In genomic region chr7:26781767-26782131, GRCm38 (mm10) we compare ENCODE assay signal across 22 mouse cellular contexts. TPM values are rescaled to one million over a fixed set of nuclear protein-coding genes. Genes with fewer than 3 reads are reported as not detected.
DNase-seq lines count a peak whose midpoint lies in the region; ATAC-seq and TF ChIP-seq lines count a peak whose summit lies in the region.
"Had no signal": no experiment of that assay in that cellular context is flagged by ENCODE, and none has a peak within 500 bp of the region (broad histone marks: within the 10 kb centered on the region; RNA-seq: fewer than 3 reads in every experiment).

No protein-coding gene starts in this region.

- no peak overlapping the region for H3K9ac ChIP-seq in hindbrain, embryonic 11.5 days (ENCODE audit: low read depth, low read length)
- no peak overlapping the region for H3K9ac ChIP-seq in hindbrain, embryonic 13.5 days
- H3K9ac ChIP-seq in liver, adult 2 months (ENCODE audit: low read depth, low read length), result no peak overlapping the region; the same call in 1 of the 2 replicates
- no peak overlapping the region for H3K9ac ChIP-seq in stomach, embryonic 15.5 days
- H3K9ac ChIP-seq: heart, embryonic 12.5 days; lung, embryonic 15.5 days had no signal

- TF ChIP-seq POLR2A in liver, adult 2 months (IDR thresholded peaks at IDR 0.05; ENCODE audit: extremely low read depth, insufficient read depth, low read length), result no peak

- no peak overlapping the region for H3K4me2 ChIP-seq in hindbrain, embryonic 11.5 days (replicated peaks; ENCODE audit: low read depth, low read length)
- H3K4me2 ChIP-seq in hindbrain, embryonic 13.5 days, result no peak overlapping the region
- H3K4me2 ChIP-seq in stomach, embryonic 15.5 days, result no peak overlapping the region
- H3K4me2 ChIP-seq: heart, embryonic 12.5 days; lung, embryonic 15.5 days had no signal

- no peaks in the 10 kb centered on the region for H3K4me1 ChIP-seq in hindbrain, embryonic 11.5 days (replicated peaks; ENCODE audit: control insufficient read depth, insufficient read depth, low read length)
- no peaks in the 10 kb centered on the region for H3K4me1 ChIP-seq in hindbrain, embryonic 13.5 days (replicated peaks)
- peaks cover 11% of the 10 kb centered on the region for H3K4me1 ChIP-seq in liver, adult 2 months (ENCODE audit: control insufficient read depth, insufficient read depth, low read length)
- no peaks in the 10 kb centered on the region for H3K4me1 ChIP-seq in stomach, embryonic 15.5 days
- H3K4me1 ChIP-seq: heart, embryonic 12.5 days; limb, embryonic 10.5 days; lung, embryonic 15.5 days had no signal

- no peak overlapping the region for H3K27ac ChIP-seq in hindbrain, embryonic 11.5 days (ENCODE audit: low read depth, low read length)
- no peak overlapping the region for H3K27ac ChIP-seq in hindbrain, embryonic 13.5 days
- no peak overlapping the region; the same call in 1 of the 2 replicates for H3K27ac ChIP-seq in liver, adult 2 months (replicated peaks; ENCODE audit: insufficient read depth, low read depth, low read length)
- H3K27ac ChIP-seq in stomach, embryonic 15.5 days, result peak overlapping the region; percentile 48; the same call in 1 of the 2 replicates
- H3K27ac ChIP-seq in left cerebral cortex, adult 2 months, result no peak overlapping the region
- H3K27ac ChIP-seq: limb, embryonic 10.5 days; lung, embryonic 15.5 days had no signal

- WGBS in hindbrain, embryonic 11.5 days, result 24% methylated on average over 7 of the region's 8 CpGs
- 37% methylated on average over 8 of the region's 8 CpGs for WGBS in hindbrain, embryonic 13.5 days
- 19% methylated on average over 8 of the region's 8 CpGs for WGBS in liver, adult 2 months
- WGBS in stomach, embryonic 15.5 days, result 37% methylated on average over 7 of the region's 8 CpGs

- no peak for ATAC-seq in hindbrain, embryonic 11.5 days (ENCODE audit: low FRiP score)
- ATAC-seq in hindbrain, embryonic 13.5 days (ENCODE audit: low FRiP score), result no peak
- ATAC-seq in stomach, embryonic 15.5 days (ENCODE audit: insufficient read depth, low FRiP score, low read depth), result peak; percentile 65; the same call in 1 of the 2 replicates

- intact Hi-C loops in left cerebral cortex, adult 2 months (cut with DNase I), result no loop called here

- no peak for TF ChIP-seq CTCF in liver, adult 2 months (IDR thresholded peaks at IDR 0.05; ENCODE audit: low read depth, low read length)
- no peak for TF ChIP-seq CTCF in left cerebral cortex, adult 2 months (IDR thresholded peaks at IDR 0.05)

- H3K27me3 ChIP-seq in hindbrain, embryonic 11.5 days (ENCODE audit: control insufficient read depth, insufficient read depth, low read length), result no peaks in the 10 kb centered on the region
- H3K27me3 ChIP-seq in hindbrain, embryonic 13.5 days, result no peaks in the 10 kb centered on the region
- no peaks in the 10 kb centered on the region for H3K27me3 ChIP-seq in liver, adult 2 months (ENCODE audit: control insufficient read depth, insufficient read depth, low read length)
- no peaks in the 10 kb centered on the region for H3K27me3 ChIP-seq in stomach, embryonic 15.5 days (replicated peaks)
- H3K27me3 ChIP-seq: heart, embryonic 12.5 days; lung, embryonic 15.5 days had no signal

- H3K36me3 ChIP-seq in hindbrain, embryonic 11.5 days (ENCODE audit: control insufficient read depth, insufficient read depth, low read length), result no peaks in the 10 kb centered on the region
- H3K36me3 ChIP-seq in hindbrain, embryonic 13.5 days, result no peaks in the 10 kb centered on the region
- H3K36me3 ChIP-seq in liver, adult 2 months (ENCODE audit: control insufficient read depth, insufficient read depth, low read length), result no peaks in the 10 kb centered on the region
- no peaks in the 10 kb centered on the region for H3K36me3 ChIP-seq in stomach, embryonic 15.5 days
- H3K36me3 ChIP-seq: heart, embryonic 12.5 days; limb, embryonic 10.5 days; lung, embryonic 15.5 days had no signal

- no peaks in the 10 kb centered on the region for H3K9me3 ChIP-seq in hindbrain, embryonic 11.5 days (ENCODE audit: control insufficient read depth, low read length)
- H3K9me3 ChIP-seq in hindbrain, embryonic 13.5 days, result no peaks in the 10 kb centered on the region
- H3K9me3 ChIP-seq in stomach, embryonic 15.5 days, result no peaks in the 10 kb centered on the region
- H3K9me3 ChIP-seq: heart, embryonic 12.5 days; limb, embryonic 10.5 days; lung, embryonic 15.5 days had no signal

- H3K79me2 ChIP-seq in liver, adult 2 months (ENCODE audit: control insufficient read depth, insufficient read depth, low read length), result no peaks in the 10 kb centered on the region

- no peak overlapping the region for H3K4me3 ChIP-seq in hindbrain, embryonic 11.5 days (ENCODE audit: low read depth, low read length)
- H3K4me3 ChIP-seq in hindbrain, embryonic 13.5 days, result no peak overlapping the region
- H3K4me3 ChIP-seq in liver, adult 2 months (ENCODE audit: insufficient read depth, low read depth, low read length), result no peak overlapping the region
- no peak overlapping the region for H3K4me3 ChIP-seq in stomach, embryonic 15.5 days (replicated peaks)
- no peak overlapping the region for H3K4me3 ChIP-seq in left cerebral cortex, adult 2 months
- H3K4me3 ChIP-seq: heart, embryonic 12.5 days; limb, embryonic 10.5 days; lung, embryonic 15.5 days had no signal

- DNase-seq in hindbrain, embryonic 11.5 days (ENCODE audit: low spot score), result peak; percentile 1
- peak; percentile 13 for DNase-seq in embryo, embryonic 10.5 days (ENCODE audit: low spot score)
- DNase-seq in liver, adult 2 months (ENCODE audit: extremely low read depth, low read depth, low spot score), result peak; percentile 86
- no peak for DNase-seq in frontal cortex, postnatal 10 days (ENCODE audit: low spot score in 2 of 2)
- DNase-seq in ovary, postnatal 14 days (ENCODE audit: low spot score), result no peak
- DNase-seq in left cerebral cortex, adult 2 months (ENCODE audit: extremely low spot score in 1 of 2, low spot score in 2 of 2), result no peak
- DNase-seq: cerebellum, adult 18-20 months; kidney, adult 8-10 months; thymus, postnatal 4 days had no signal

RNA-seq across cellular contexts. Expression of gene Cyp2b19, which starts 24.8 kb away (rescaled TPM):
- polyA plus RNA-seq in hindbrain, embryonic 11.5 days (2014; fragmentation: Nextera tagmentation; extraction: Ambion mirVana), result 0.08 and 0.09 TPM in 2 replicates
- 0.40 and 0.53 TPM in 2 replicates for polyA plus RNA-seq in hindbrain, embryonic 13.5 days (2015; fragmentation: Nextera tagmentation; extraction: Ambion mirVana)
- not detected in 2 replicates for total RNA-seq in liver, adult 2 months (2014; rRNA removed)
- not detected in 2 replicates for polyA plus RNA-seq in liver, adult 2 months (2012; rRNA removed)
- 0.09 TPM in 1 of 2 replicates, not detected in the other for polyA plus RNA-seq in stomach, embryonic 15.5 days (2015; fragmentation: Nextera tagmentation; extraction: Ambion mirVana)
- total RNA-seq in left cerebral cortex, adult 2 months (2021), result not detected
- total RNA-seq: adrenal gland, adult 18-20 months; hematopoietic stem cell, adult 5-6 weeks had no signal
- polyA plus RNA-seq: frontal cortex, adult 2 months; gonadal fat pad, adult 2 months; heart, embryonic 12.5 days; large intestine, adult 2 months; limb, embryonic 10.5 days; lung, embryonic 15.5 days; neural tube, embryonic 11.5 days had no signal

RNA-seq across cellular contexts. Expression of gene Cyp2g1, which starts 26.9 kb away (rescaled TPM):
- polyA plus RNA-seq in hindbrain, embryonic 11.5 days (2014; fragmentation: Nextera tagmentation; extraction: Ambion mirVana), result not detected in 2 replicates
- not detected in 2 replicates for polyA plus RNA-seq in hindbrain, embryonic 13.5 days (2015; fragmentation: Nextera tagmentation; extraction: Ambion mirVana)
- total RNA-seq in liver, adult 2 months (2014; rRNA removed), result 10.7 and 14.6 TPM in 2 replicates
- 7.6 and 8.5 TPM in 2 replicates for polyA plus RNA-seq in liver, adult 2 months (2012; rRNA removed)
- not detected in 2 replicates for polyA plus RNA-seq in stomach, embryonic 15.5 days (2015; fragmentation: Nextera tagmentation; extraction: Ambion mirVana)
- not detected for total RNA-seq in left cerebral cortex, adult 2 months (2021)
- total RNA-seq: adrenal gland, adult 18-20 months; hematopoietic stem cell, adult 5-6 weeks had no signal
- polyA plus RNA-seq: brain, embryonic 14.5 days; gonadal fat pad, adult 2 months; heart, embryonic 12.5 days; large intestine, adult 2 months; limb, embryonic 10.5 days; lung, embryonic 15.5 days; neural tube, embryonic 11.5 days; testis, adult 2 months had no signal

RNA-seq across cellular contexts. Expression of gene Cyp2a5, which starts 53.4 kb away (rescaled TPM):
- 0.27 and 0.60 TPM in 2 replicates for polyA plus RNA-seq in hindbrain, embryonic 11.5 days (2014; fragmentation: Nextera tagmentation; extraction: Ambion mirVana)
- polyA plus RNA-seq in hindbrain, embryonic 13.5 days (2015; fragmentation: Nextera tagmentation; extraction: Ambion mirVana), result 0.43 and 0.70 TPM in 2 replicates
- 1,078 and 1,690 TPM in 2 replicates for total RNA-seq in liver, adult 2 months (2014; rRNA removed)
- polyA plus RNA-seq in liver, adult 2 months (2012; rRNA removed), result 424 and 429 TPM in 2 replicates
- 0.23 and 1.1 TPM in 2 replicates for polyA plus RNA-seq in stomach, embryonic 15.5 days (2015; fragmentation: Nextera tagmentation; extraction: Ambion mirVana)
- not detected for total RNA-seq in left cerebral cortex, adult 2 months (2021)
- total RNA-seq: hematopoietic stem cell, adult 5-6 weeks had no signal
- polyA plus RNA-seq: heart, embryonic 12.5 days; large intestine, adult 2 months; limb, embryonic 10.5 days; neural tube, embryonic 11.5 days had no signal

Comparison
In these comparisons a context has a peak if more than half of its experiments do, and no peak if none do; other contexts are left out.
1. DNase-seq: peak in hindbrain, embryonic 11.5 days (single experiment), embryo, embryonic 10.5 days (single experiment) and liver, adult 2 months (single experiment); none in frontal cortex, postnatal 10 days (0 of 2), ovary, postnatal 14 days (single experiment) and left cerebral cortex, adult 2 months (0 of 2).
2. RNA of gene Cyp2a5, which starts 53.4 kb away (polyA plus RNA-seq): 424 to 429 TPM in liver, adult 2 months; 0.23 to 1.1 TPM in stomach, embryonic 15.5 days, 0.43 to 0.70 TPM in hindbrain, embryonic 13.5 days and 0.27 to 0.60 TPM in hindbrain, embryonic 11.5 days; every median in the first group is over 100 times any median in the second.